Mouse (Mus musculus): ENCODE data around the gene Aatf. TPM values are rescaled to one million over a fixed set of nuclear protein-coding genes. Genes with fewer than 3 reads are reported as not detected.

Aatf gene
- polyA plus RNA-seq, 1 experiment from 2014 or later, result 39.1 TPM

DNA sequence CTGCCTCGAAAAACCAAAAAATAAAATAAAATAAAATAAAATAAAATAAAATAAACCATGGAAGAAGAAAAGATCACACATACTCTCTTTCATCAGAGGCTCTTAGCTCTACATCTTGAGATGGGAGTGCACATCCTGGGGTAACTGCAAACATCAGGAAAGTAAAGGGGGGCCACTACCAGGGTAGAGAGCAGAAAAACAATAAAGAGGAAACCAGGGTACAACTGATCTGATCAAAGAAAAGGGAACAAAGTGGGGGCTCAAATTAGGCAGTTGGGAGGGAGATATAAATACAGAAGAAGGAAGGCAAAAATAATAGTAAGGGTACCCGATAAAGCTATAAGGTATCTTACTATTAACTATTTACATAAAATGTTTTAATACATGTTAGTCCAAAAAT is 36.7 kb downstream of the Aatf start:
- no peak overlapping the region for H3K9ac ChIP-seq (ENCODE audit: low read length)
- peaks cover 4% of the 10 kb centered on the region; the same call in 1 of the 2 replicates for H3K36me3 ChIP-seq (ENCODE audit: control insufficient read depth, insufficient read depth, low read length)
- H3K27ac ChIP-seq (ENCODE audit: low read length), result no peak overlapping the region
- H3K27me3 ChIP-seq (ENCODE audit: control insufficient read depth, insufficient read depth, low read depth, low read length), result no peaks in the 10 kb centered on the region
- ATAC-seq (ENCODE audit: low read depth), result no peak
- H3K4me2 ChIP-seq (ENCODE audit: low read depth, low read length), result no peak overlapping the region
- WGBS, result 90% methylated on average over 2 of the region's 2 CpGs
- no peak overlapping the region for H3K4me3 ChIP-seq (ENCODE audit: low read length)
- H3K9me3 ChIP-seq (ENCODE audit: control insufficient read depth, low read length), result no peaks in the 10 kb centered on the region
- peaks cover 6% of the 10 kb centered on the region for H3K4me1 ChIP-seq (replicated peaks; ENCODE audit: control insufficient read depth, insufficient read depth, low read length)

DNA sequence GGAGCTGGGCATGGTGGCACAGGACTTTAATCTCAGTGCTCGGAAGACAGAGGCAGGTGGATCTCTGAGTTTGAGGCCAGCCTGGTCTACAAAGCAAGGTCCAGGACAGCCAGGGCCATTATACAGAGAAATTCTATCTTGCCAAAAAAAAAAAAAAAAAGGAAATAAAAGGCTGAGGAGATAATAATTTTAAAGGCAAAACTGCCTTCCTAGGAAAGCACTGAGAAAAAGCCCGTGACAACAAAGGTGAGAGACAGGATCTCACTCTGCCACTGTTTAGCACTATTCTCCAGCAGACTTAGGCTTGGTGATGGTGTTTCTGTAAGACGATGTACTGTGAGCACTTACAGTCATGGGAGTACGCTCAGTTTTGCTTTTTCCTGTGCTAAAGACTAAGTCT is 37.3 kb downstream of the Aatf start:
- WGBS, result 94% methylated on average over 4 of the region's 4 CpGs
- no peaks in the 10 kb centered on the region for H3K27me3 ChIP-seq (ENCODE audit: control insufficient read depth, insufficient read depth, low read depth, low read length)
- H3K4me3 ChIP-seq (ENCODE audit: low read length), result no peak overlapping the region
- peaks cover 4% of the 10 kb centered on the region; the same call in 1 of the 2 replicates for H3K4me1 ChIP-seq (replicated peaks; ENCODE audit: control insufficient read depth, insufficient read depth, low read length)
- no peak overlapping the region for H3K27ac ChIP-seq (ENCODE audit: low read length)
- ATAC-seq (ENCODE audit: low read depth), result no peak
- H3K9me3 ChIP-seq (ENCODE audit: control insufficient read depth, low read length), result no peaks in the 10 kb centered on the region
- H3K36me3 ChIP-seq (ENCODE audit: control insufficient read depth, insufficient read depth, low read length), result peaks cover 4% of the 10 kb centered on the region; the same call in 1 of the 2 replicates
- H3K9ac ChIP-seq (ENCODE audit: low read length), result no peak overlapping the region
- H3K4me2 ChIP-seq (ENCODE audit: low read depth, low read length), result no peak overlapping the region

DNA sequence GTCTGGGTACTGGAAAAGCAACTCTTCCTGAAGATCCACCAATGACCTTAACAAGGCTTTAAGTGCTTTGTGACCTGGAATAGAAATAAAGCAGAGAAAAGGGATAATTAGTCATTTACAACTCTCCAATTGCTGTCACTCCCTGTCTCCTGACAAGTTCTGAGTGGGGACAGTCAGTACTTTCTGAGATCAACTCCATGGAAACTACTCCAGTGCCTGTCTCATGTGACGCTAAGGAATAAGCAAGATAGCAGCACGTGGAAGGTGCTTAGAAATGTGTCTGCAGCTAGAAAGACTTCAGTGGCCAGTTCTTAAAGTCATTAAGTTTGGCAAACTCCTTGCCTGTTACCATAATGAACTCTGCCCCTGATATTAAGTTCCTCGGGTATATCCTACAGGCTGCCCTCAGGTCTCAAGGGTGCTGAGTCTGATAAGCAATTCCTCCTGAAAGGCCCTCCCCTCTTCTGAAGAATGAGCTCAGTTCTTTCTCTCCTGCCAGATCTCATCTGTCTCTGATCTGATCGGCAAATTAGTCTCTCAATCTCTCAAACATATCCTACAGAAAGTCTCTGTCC is 40.1 kb downstream of the Aatf start:
- no peak overlapping the region for H3K27ac ChIP-seq (ENCODE audit: low read length)
- H3K9ac ChIP-seq (ENCODE audit: low read length), result no peak overlapping the region
- H3K36me3 ChIP-seq (ENCODE audit: control insufficient read depth, insufficient read depth, low read length), result peaks cover 6% of the 10 kb centered on the region; the same call in 1 of the 2 replicates
- H3K9me3 ChIP-seq (ENCODE audit: control insufficient read depth, low read length), result no peaks in the 10 kb centered on the region
- H3K4me3 ChIP-seq (ENCODE audit: low read length), result no peak overlapping the region
- H3K27me3 ChIP-seq (ENCODE audit: control insufficient read depth, insufficient read depth, low read depth, low read length), result no peaks in the 10 kb centered on the region
- no peak for ATAC-seq (ENCODE audit: low read depth)
- 64% methylated on average over 4 of the region's 4 CpGs for WGBS
- no peaks in the 10 kb centered on the region for H3K4me1 ChIP-seq (replicated peaks; ENCODE audit: control insufficient read depth, insufficient read depth, low read length)
- no peak overlapping the region for H3K4me2 ChIP-seq (ENCODE audit: low read depth, low read length)

DNA sequence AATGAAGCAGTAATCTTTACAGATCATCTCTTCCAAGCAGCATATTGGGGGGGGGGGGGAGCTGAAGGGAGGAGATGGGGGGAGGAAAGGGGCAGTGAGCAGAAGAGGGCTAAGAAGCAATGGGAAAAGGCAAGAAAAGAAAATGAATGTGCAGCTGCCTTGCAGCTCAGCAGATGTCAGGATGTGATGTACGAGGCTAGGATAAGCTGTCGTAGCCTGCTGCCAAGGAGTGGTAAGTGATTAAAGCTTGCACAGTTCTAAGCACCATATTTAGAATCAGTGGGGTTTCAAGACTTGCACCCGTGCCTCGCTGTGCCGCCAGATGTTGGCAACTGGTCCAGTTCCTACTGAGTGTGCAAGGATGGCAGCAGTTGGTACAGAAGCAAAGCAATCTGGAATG is 48.8 kb downstream of the Aatf start:
- 47% methylated on average over 5 of the region's 5 CpGs for WGBS
- no peak for ATAC-seq (ENCODE audit: low read depth)
- Histone ChIP-seq H3K9ac (ENCODE audit: low read length) (no peak overlapping the region), H3K27me3 (ENCODE audit: control insufficient read depth, insufficient read depth, low read depth, low read length) (no peaks in the 10 kb centered on the region), H3K4me2 (ENCODE audit: low read depth, low read length) (no peak overlapping the region), H3K36me3 (ENCODE audit: control insufficient read depth, insufficient read depth, low read length) (no peaks in the 10 kb centered on the region), H3K4me1 (replicated peaks; ENCODE audit: control insufficient read depth, insufficient read depth, low read length) (no peaks in the 10 kb centered on the region), H3K9me3 (ENCODE audit: control insufficient read depth, low read length) (no peaks in the 10 kb centered on the region), H3K4me3 (ENCODE audit: low read length) (no peak overlapping the region), H3K27ac (ENCODE audit: low read length) (no peak overlapping the region)

DNA sequence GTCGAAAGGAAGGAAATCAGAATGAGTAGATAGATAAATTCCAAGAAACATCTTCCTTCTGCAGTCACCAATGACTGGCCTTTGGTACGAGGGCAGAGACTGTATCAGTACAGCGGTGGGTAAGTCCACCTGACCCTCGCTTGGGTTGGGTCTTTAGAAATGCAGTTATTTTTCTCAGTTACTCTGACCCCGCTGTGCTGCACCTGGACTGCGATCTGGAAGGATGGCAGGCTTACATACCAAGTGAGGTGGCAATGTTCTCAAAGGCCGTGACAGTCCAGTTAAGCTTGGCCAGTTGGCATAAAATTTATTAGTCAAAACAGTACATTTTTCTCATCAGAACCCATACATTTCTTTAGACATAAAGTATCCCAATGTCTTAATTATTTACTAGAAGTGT is 59.4 kb downstream of the Aatf start:
- Histone ChIP-seq H3K27me3 (ENCODE audit: control insufficient read depth, insufficient read depth, low read depth, low read length) (no peaks in the 10 kb centered on the region), H3K4me3 (ENCODE audit: low read length) (no peak overlapping the region), H3K4me2 (ENCODE audit: low read depth, low read length) (no peak overlapping the region), H3K4me1 (replicated peaks; ENCODE audit: control insufficient read depth, insufficient read depth, low read length) (no peaks in the 10 kb centered on the region), H3K9ac (ENCODE audit: low read length) (no peak overlapping the region), H3K9me3 (ENCODE audit: control insufficient read depth, low read length) (no peaks in the 10 kb centered on the region), H3K36me3 (ENCODE audit: control insufficient read depth, insufficient read depth, low read length) (no peaks in the 10 kb centered on the region), H3K27ac (ENCODE audit: low read length) (no peak overlapping the region)
- 89% methylated on average over 7 of the region's 7 CpGs for WGBS
- no peak for ATAC-seq (ENCODE audit: low read depth)

DNA sequence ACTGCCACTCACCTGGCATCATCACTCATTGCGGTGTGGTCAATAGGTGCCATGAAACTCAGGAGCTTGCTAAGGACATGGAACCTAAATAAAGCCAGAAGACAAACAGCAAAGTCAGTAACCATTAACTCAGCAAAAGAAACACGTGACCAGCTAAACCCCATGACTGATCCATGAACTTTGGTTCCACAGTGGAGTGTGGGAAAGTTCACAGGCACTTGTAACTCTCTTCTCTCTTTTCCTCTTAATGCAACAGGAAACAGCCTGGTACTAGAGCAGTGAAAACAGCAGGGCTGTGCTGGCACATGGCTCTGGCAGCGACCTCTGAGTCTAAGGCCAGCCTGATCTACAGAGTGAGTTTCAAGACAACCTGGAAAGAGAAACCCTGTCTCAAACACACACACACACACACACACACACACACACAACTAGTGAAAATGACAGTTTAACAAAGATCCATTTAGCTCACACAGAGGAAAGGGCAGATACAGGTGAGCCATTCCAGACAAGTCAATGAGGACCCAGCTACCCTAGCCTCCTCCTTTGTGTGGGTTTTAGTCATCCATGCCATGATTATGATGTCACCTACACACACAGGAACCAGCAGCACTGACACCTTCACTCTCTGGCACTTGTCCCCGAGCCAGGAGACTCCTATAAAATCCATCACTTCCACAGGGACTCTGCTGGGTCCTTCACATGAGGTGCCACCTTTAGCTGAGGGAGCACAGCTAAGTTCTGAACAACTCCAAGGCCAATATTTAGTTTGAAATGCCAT is 70.6 kb downstream of the Aatf start:
- H3K36me3 ChIP-seq (ENCODE audit: control insufficient read depth, insufficient read depth, low read length), result no peaks in the 10 kb centered on the region; the same call in 1 of the 2 replicates
- no peaks in the 10 kb centered on the region for H3K4me1 ChIP-seq (replicated peaks; ENCODE audit: control insufficient read depth, insufficient read depth, low read length)
- no peak overlapping the region for H3K27ac ChIP-seq (ENCODE audit: low read length)
- H3K27me3 ChIP-seq (ENCODE audit: control insufficient read depth, insufficient read depth, low read depth, low read length), result no peaks in the 10 kb centered on the region
- H3K4me3 ChIP-seq (ENCODE audit: low read length), result no peak overlapping the region
- H3K9me3 ChIP-seq (ENCODE audit: control insufficient read depth, low read length), result no peaks in the 10 kb centered on the region
- no peak overlapping the region for H3K9ac ChIP-seq (ENCODE audit: low read length)
- no peak for ATAC-seq (ENCODE audit: low read depth)
- WGBS, result 80% methylated on average over 4 of the region's 4 CpGs
- H3K4me2 ChIP-seq (ENCODE audit: low read depth, low read length), result no peak overlapping the region

DNA sequence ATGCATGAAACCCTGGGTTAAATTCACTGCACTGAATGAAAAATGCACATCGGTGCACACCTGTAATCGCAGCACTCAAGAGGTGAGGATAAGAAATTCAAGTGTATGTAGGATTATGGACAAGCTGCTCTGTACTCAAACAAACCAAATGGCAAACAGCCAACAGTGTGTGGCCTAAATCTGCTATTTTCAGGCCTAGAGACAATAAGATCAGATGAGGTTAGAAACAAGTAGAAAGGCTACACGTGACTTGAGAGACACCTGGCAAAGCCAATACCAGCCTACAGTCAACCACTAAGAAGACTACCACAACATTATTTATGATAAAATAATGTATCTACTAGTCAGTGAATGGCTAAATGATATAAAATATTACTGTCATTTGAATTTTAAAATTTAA is 72.9 kb downstream of the Aatf start:
- H3K4me3 ChIP-seq (ENCODE audit: low read length), result no peak overlapping the region
- no peak for ATAC-seq (ENCODE audit: low read depth)
- no peak overlapping the region for H3K27ac ChIP-seq (ENCODE audit: low read length)
- no peak overlapping the region for H3K9ac ChIP-seq (ENCODE audit: low read length)
- no peaks in the 10 kb centered on the region for H3K27me3 ChIP-seq (ENCODE audit: control insufficient read depth, insufficient read depth, low read depth, low read length)
- H3K4me1 ChIP-seq (replicated peaks; ENCODE audit: control insufficient read depth, insufficient read depth, low read length), result no peaks in the 10 kb centered on the region
- no peaks in the 10 kb centered on the region for H3K36me3 ChIP-seq (ENCODE audit: control insufficient read depth, insufficient read depth, low read length)
- no peaks in the 10 kb centered on the region for H3K9me3 ChIP-seq (ENCODE audit: control insufficient read depth, low read length)
- no peak overlapping the region for H3K4me2 ChIP-seq (ENCODE audit: low read depth, low read length)
- WGBS, result 61% methylated on average over 3 of the region's 3 CpGs

DNA sequence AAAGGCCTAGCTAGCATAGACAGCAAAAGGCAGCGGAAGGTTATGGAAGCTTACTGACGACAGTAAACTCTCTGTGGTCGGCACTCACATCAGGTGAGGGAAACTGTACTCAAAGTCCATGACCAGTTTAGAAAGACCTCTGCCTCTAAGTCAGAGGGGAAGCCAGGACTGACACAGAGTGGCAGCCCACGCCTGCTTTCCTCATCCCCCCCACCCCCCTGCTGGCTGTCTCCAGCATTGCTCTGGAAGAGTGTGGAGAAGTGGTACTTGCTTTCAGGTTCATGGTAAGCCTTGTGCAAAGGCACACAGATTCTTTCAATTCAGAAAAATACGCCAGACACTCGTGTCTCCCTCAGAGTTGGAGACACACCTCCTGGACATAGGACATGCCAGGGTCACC is 78.4 kb downstream of the Aatf start:
- WGBS, result 74% methylated on average over 6 of the region's 6 CpGs
- no peak for ATAC-seq (ENCODE audit: low read depth)

DNA sequence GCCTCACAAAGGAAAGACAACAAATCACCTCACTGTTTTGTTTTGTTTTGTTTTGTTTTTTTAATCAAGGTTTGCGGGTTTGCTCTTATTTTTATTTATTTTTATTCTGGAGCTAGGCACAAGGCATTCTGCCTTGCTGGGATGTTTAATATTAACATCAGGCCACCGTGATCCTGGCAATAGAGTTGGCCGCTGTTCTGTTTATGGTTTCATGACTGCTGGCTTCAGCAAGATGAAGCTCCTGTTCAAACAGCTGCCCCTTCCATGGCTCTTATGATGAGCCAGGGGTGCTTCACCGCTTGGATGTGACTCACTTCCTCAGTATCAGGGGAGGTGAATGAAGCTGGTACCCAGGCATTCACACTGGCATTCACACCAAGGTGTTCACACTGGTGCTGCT is 83.0 kb downstream of the Aatf start:
- no peak overlapping the region for H3K4me2 ChIP-seq (ENCODE audit: low read depth, low read length)
- H3K27ac ChIP-seq (ENCODE audit: low read length), result no peak overlapping the region
- H3K36me3 ChIP-seq (ENCODE audit: control insufficient read depth, insufficient read depth, low read length), result no peaks in the 10 kb centered on the region
- no peak for ATAC-seq (ENCODE audit: low read depth)
- H3K27me3 ChIP-seq (ENCODE audit: control insufficient read depth, insufficient read depth, low read depth, low read length), result no peaks in the 10 kb centered on the region
- H3K4me3 ChIP-seq (ENCODE audit: low read length), result no peak overlapping the region
- 49% methylated on average over 4 of the region's 4 CpGs for WGBS
- H3K9me3 ChIP-seq (ENCODE audit: control insufficient read depth, low read length), result no peaks in the 10 kb centered on the region
- 0 out of 2 replicates have a peak, but pooled peaks cover 3% of the 10 kb centered on the region for H3K4me1 ChIP-seq (replicated peaks; ENCODE audit: control insufficient read depth, insufficient read depth, low read length)
- H3K9ac ChIP-seq (ENCODE audit: low read length), result no peak overlapping the region

More for the DNA sequence above, 78.4 kb downstream of the Aatf start:
- Histone ChIP-seq H3K9ac (ENCODE audit: low read length) (no peak overlapping the region), H3K9me3 (ENCODE audit: control insufficient read depth, low read length) (no peaks in the 10 kb centered on the region), H3K27me3 (ENCODE audit: control insufficient read depth, insufficient read depth, low read depth, low read length) (no peaks in the 10 kb centered on the region), H3K4me3 (ENCODE audit: low read length) (no peak overlapping the region), H3K36me3 (ENCODE audit: control insufficient read depth, insufficient read depth, low read length) (no peaks in the 10 kb centered on the region), H3K4me1 (replicated peaks; ENCODE audit: control insufficient read depth, insufficient read depth, low read length) (0 out of 2 replicates have a peak, but pooled peaks cover 3% of the 10 kb centered on the region), H3K4me2 (ENCODE audit: low read depth, low read length) (no peak overlapping the region), H3K27ac (ENCODE audit: low read length) (no peak overlapping the region)

Data from lung, embryonic 16.5 days (tissue).